Mouse (Mus musculus): ENCODE results near the gene Gm43517. TPM values are rescaled to one million over a fixed set of nuclear protein-coding genes. Genes with fewer than 3 reads are reported as not detected.

The Gm43517 gene
- polyA plus RNA-seq, 1 experiment, result not detected

- Histone ChIP-seq H3K27ac (ENCODE audit: insufficient read depth, low read depth, low read length) (no peak overlapping the region), H3K4me1 (ENCODE audit: control insufficient read depth, insufficient read depth, low read length) (no peaks in the 10 kb centered on the region), H3K27me3 (replicated peaks; ENCODE audit: control insufficient read depth, insufficient read depth, low read length) (peaks cover 9% of the 10 kb centered on the region), H3K36me3 (ENCODE audit: control insufficient read depth, insufficient read depth, low read length) (no peaks in the 10 kb centered on the region), H3K4me3 (ENCODE audit: insufficient read depth, low read depth, low read length) (no peak overlapping the region)
- TF ChIP-seq POLR2A (IDR thresholded peaks at IDR 0.05; ENCODE audit: low read depth, low read length) (no peak), CTCF (conservative IDR thresholded peaks at IDR 0.05; ENCODE audit: insufficient read depth, insufficient read length, low read depth, low read length) (no peak)
- DNase-seq, result no peak
- 8% methylated on average over 5 of the region's 5 CpGs for WGBS
Measured at GRCm38 (mm10) chr12:49392876-49393275, 7.9 kb downstream of the Gm43517 start.

- no peaks in the 10 kb centered on the region for H3K4me1 ChIP-seq (ENCODE audit: control insufficient read depth, insufficient read depth, low read length)
- 17% methylated on average over 3 of the region's 3 CpGs for WGBS
- H3K27ac ChIP-seq (ENCODE audit: insufficient read depth, low read depth, low read length), result no peak overlapping the region
- H3K27me3 ChIP-seq (replicated peaks; ENCODE audit: control insufficient read depth, insufficient read depth, low read length), result peaks cover 9% of the 10 kb centered on the region
- TF ChIP-seq CTCF (conservative IDR thresholded peaks at IDR 0.05; ENCODE audit: insufficient read depth, insufficient read length, low read depth, low read length) (no peak), POLR2A (IDR thresholded peaks at IDR 0.05; ENCODE audit: low read depth, low read length) (no peak)
- DNase-seq, result no peak
- no peaks in the 10 kb centered on the region for H3K36me3 ChIP-seq (ENCODE audit: control insufficient read depth, insufficient read depth, low read length)
- H3K4me3 ChIP-seq (ENCODE audit: insufficient read depth, low read depth, low read length), result no peak overlapping the region
Measured at GRCm38 (mm10) chr12:49393639-49394038, 8.7 kb downstream of the Gm43517 start.

GRCm38 (mm10) chr12:49394181-49394580 is 9.2 kb downstream of the Gm43517 start:
- no peak for TF ChIP-seq CTCF (conservative IDR thresholded peaks at IDR 0.05; ENCODE audit: insufficient read depth, insufficient read length, low read depth, low read length)
- TF ChIP-seq POLR2A (IDR thresholded peaks at IDR 0.05; ENCODE audit: low read depth, low read length), result no peak
- DNase-seq, result no peak
- Histone ChIP-seq H3K4me3 (ENCODE audit: insufficient read depth, low read depth, low read length) (no peak overlapping the region), H3K36me3 (ENCODE audit: control insufficient read depth, insufficient read depth, low read length) (no peaks in the 10 kb centered on the region), H3K27me3 (replicated peaks; ENCODE audit: control insufficient read depth, insufficient read depth, low read length) (peaks cover 9% of the 10 kb centered on the region), H3K4me1 (ENCODE audit: control insufficient read depth, insufficient read depth, low read length) (no peaks in the 10 kb centered on the region), H3K27ac (ENCODE audit: insufficient read depth, low read depth, low read length) (no peak overlapping the region)
- 10% methylated on average over 1 of the region's 1 CpGs for WGBS

- peaks cover 9% of the 10 kb centered on the region for H3K27me3 ChIP-seq (replicated peaks; ENCODE audit: control insufficient read depth, insufficient read depth, low read length)
- TF ChIP-seq POLR2A (IDR thresholded peaks at IDR 0.05; ENCODE audit: low read depth, low read length) (no peak), CTCF (conservative IDR thresholded peaks at IDR 0.05; ENCODE audit: insufficient read depth, insufficient read length, low read depth, low read length) (no peak)
- H3K4me3 ChIP-seq (ENCODE audit: insufficient read depth, low read depth, low read length), result no peak overlapping the region
- H3K36me3 ChIP-seq (ENCODE audit: control insufficient read depth, insufficient read depth, low read length), result no peaks in the 10 kb centered on the region
- no peak for DNase-seq
- 2% methylated on average over 17 of the region's 17 CpGs for WGBS
- H3K27ac ChIP-seq (ENCODE audit: insufficient read depth, low read depth, low read length), result no peak overlapping the region
- H3K4me1 ChIP-seq (ENCODE audit: control insufficient read depth, insufficient read depth, low read length), result no peaks in the 10 kb centered on the region
Measured at GRCm38 (mm10) chr12:49394836-49395235, 9.9 kb downstream of the Gm43517 start.

- no peak overlapping the region for H3K4me3 ChIP-seq (ENCODE audit: insufficient read depth, low read depth, low read length)
- no peak for DNase-seq
- 19% methylated on average over 2 of the region's 2 CpGs for WGBS
Measured at GRCm38 (mm10) chr12:49395969-49396368, 11.0 kb downstream of the Gm43517 start.

GRCm38 (mm10) chr12:49396776-49397175 is 11.8 kb downstream of the Gm43517 start:
- Histone ChIP-seq H3K27me3 (replicated peaks; ENCODE audit: control insufficient read depth, insufficient read depth, low read length) (peaks cover 5% of the 10 kb centered on the region), H3K4me3 (ENCODE audit: insufficient read depth, low read depth, low read length) (no peak overlapping the region), H3K27ac (ENCODE audit: insufficient read depth, low read depth, low read length) (no peak overlapping the region), H3K4me1 (ENCODE audit: control insufficient read depth, insufficient read depth, low read length) (no peaks in the 10 kb centered on the region), H3K36me3 (ENCODE audit: control insufficient read depth, insufficient read depth, low read length) (no peaks in the 10 kb centered on the region)
- 34% methylated on average over 1 of the region's 1 CpGs for WGBS
- no peak for DNase-seq
- TF ChIP-seq CTCF (conservative IDR thresholded peaks at IDR 0.05; ENCODE audit: insufficient read depth, insufficient read length, low read depth, low read length) (no peak), POLR2A (IDR thresholded peaks at IDR 0.05; ENCODE audit: low read depth, low read length) (no peak)

More at GRCm38 (mm10) chr12:49395969-49396368, 11.0 kb downstream of the Gm43517 start:
- H3K4me1 ChIP-seq (ENCODE audit: control insufficient read depth, insufficient read depth, low read length), result no peaks in the 10 kb centered on the region
- TF ChIP-seq CTCF (conservative IDR thresholded peaks at IDR 0.05; ENCODE audit: insufficient read depth, insufficient read length, low read depth, low read length) (no peak), POLR2A (IDR thresholded peaks at IDR 0.05; ENCODE audit: low read depth, low read length) (no peak)
- no peaks in the 10 kb centered on the region for H3K36me3 ChIP-seq (ENCODE audit: control insufficient read depth, insufficient read depth, low read length)
- peaks cover 7% of the 10 kb centered on the region for H3K27me3 ChIP-seq (replicated peaks; ENCODE audit: control insufficient read depth, insufficient read depth, low read length)
- H3K27ac ChIP-seq (ENCODE audit: insufficient read depth, low read depth, low read length), result no peak overlapping the region

- 22% methylated on average over 4 of the region's 4 CpGs for WGBS
- no peaks in the 10 kb centered on the region for H3K36me3 ChIP-seq (ENCODE audit: control insufficient read depth, insufficient read depth, low read length)
- DNase-seq, result no peak
- H3K27me3 ChIP-seq (replicated peaks; ENCODE audit: control insufficient read depth, insufficient read depth, low read length), result peaks cover 1% of the 10 kb centered on the region; the same call in 1 of the 2 replicates
- TF ChIP-seq CTCF (conservative IDR thresholded peaks at IDR 0.05; ENCODE audit: insufficient read depth, insufficient read length, low read depth, low read length), result no peak
- TF ChIP-seq POLR2A (IDR thresholded peaks at IDR 0.05; ENCODE audit: low read depth, low read length), result no peak
- no peaks in the 10 kb centered on the region for H3K4me1 ChIP-seq (ENCODE audit: control insufficient read depth, insufficient read depth, low read length)
- no peak overlapping the region for H3K27ac ChIP-seq (ENCODE audit: insufficient read depth, low read depth, low read length)
- no peak overlapping the region for H3K4me3 ChIP-seq (ENCODE audit: insufficient read depth, low read depth, low read length)
Measured at GRCm38 (mm10) chr12:49397443-49398162, 12.6 kb downstream of the Gm43517 start.
